Mouse (Mus musculus) cerebellum, adult 2 months (tissue): ENCODE data around the gene Hist1h3g.

Experiments used
- CTCF ChIP-seq: fragments of 200-500 bp; IDR thresholded peaks from 2 replicates; pipeline ENCODE4 v1.5.1; 2011; ENCODE audit warnings: low read depth, mild to moderate bottlenecking, control low read depth, low read length, moderate library complexity, borderline replicate concordance; ENCODE audit not compliant: insufficient read depth
- POLR2A ChIP-seq: fragments of 200-500 bp; IDR thresholded peaks from 2 replicates; pipeline ENCODE4 v1.6.1; 2011; ENCODE audit warnings: low read length, control low read depth, borderline replicate concordance; ENCODE audit not compliant: insufficient read depth

DNA sequence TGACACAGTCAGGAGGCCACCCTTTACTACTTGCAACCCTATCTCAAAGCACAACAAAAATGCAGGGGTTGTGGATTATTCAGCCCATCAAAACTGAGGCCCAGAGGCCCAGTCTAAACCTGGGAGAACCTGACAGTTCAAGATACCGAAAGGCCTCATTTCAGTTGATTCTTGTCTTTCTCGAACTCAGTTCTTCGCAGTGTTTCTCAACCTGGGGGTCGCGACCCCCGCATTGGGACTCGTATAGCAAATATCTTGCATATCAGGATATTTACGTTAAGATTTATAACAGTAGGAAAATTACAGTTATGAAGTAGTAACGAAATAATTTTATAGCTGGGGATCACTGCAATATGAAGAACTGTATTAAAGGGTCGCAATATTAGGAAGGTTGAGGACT, 9.3 kb upstream of the Hist1h3g start:
- TF ChIP-seq POLR2A = no peak
- no peak for TF ChIP-seq CTCF
